Mouse (Mus musculus) limb, embryonic 11.5 days (tissue): ENCODE data around the gene Trpv3. TPM values are rescaled to one million over a fixed set of nuclear protein-coding genes. Genes with fewer than 3 reads are reported as not detected.

Experiments
- ATAC-seq: fragments of 200-750 bp; cut with Nextera tagmentation; 2 replicates; pipeline ENCODE4 v1.8.0; 2017; ENCODE audit warnings: low read depth; ENCODE audit not compliant: insufficient number of reproducible peaks, low FRiP score, low TSS enrichment
- DNase-seq: peaks from one replicate; pipeline ENCODE4 v3.0.0-alpha.2; 2015; ENCODE audit warnings: low spot score
- H3K27ac ChIP-seq: fragments of 300-500 bp; sonication (generic); replicated peaks from 2 replicates; pipeline ENCODE4 v1.5.1; 2014; ENCODE audit warnings: low read depth, mild to moderate bottlenecking, low read length
- H3K27me3 ChIP-seq: fragments of 300-500 bp; sonication (generic); 2 replicates; pipeline ENCODE4 v1.6.1; 2014; ENCODE audit warnings: mild to moderate bottlenecking, low read length, mixed read lengths; ENCODE audit not compliant: control insufficient read depth, insufficient read depth
- H3K36me3 ChIP-seq: fragments of 300-500 bp; sonication (generic); 2 replicates; pipeline ENCODE4 v1.6.1; 2014; ENCODE audit warnings: mild to moderate bottlenecking, low read length, moderate library complexity, mixed read lengths; ENCODE audit not compliant: control insufficient read depth, insufficient read depth
- H3K4me1 ChIP-seq: fragments of 300-500 bp; sonication (generic); 2 replicates; pipeline ENCODE4 v1.6.1; 2014; ENCODE audit warnings: low read length, mixed read lengths; ENCODE audit not compliant: control insufficient read depth, insufficient read depth
- H3K4me2 ChIP-seq: fragments of 300-500 bp; sonication (generic); 2 replicates; pipeline ENCODE4 v1.6.1; 2014; ENCODE audit warnings: low read depth, mild to moderate bottlenecking, moderate library complexity; ENCODE audit not compliant: severe bottlenecking
- H3K4me3 ChIP-seq: fragments of 300-500 bp; sonication (generic); 2 replicates; pipeline ENCODE4 v1.5.1; 2014; ENCODE audit warnings: low read depth, low read length
- H3K9ac ChIP-seq: fragments of 300-500 bp; sonication (generic); 2 replicates; pipeline ENCODE4 v1.6.1; 2014; ENCODE audit warnings: mild to moderate bottlenecking, low read length
- H3K9me3 ChIP-seq: fragments of 300-500 bp; sonication (generic); 2 replicates; pipeline ENCODE4 v1.6.1; 2016; ENCODE audit warnings: low read length; ENCODE audit not compliant: control insufficient read depth
- WGBS: fragments of 180-500 bp; shearing (Covaris S2); extraction: QIAGEN DNeasy Blood & Tissue Kit; methylation state at CpG from one replicate; pipeline ENCODE4 v1.1.7; 2014; 5-methylcytosine and 5-hydroxymethylcytosine counted together
- polyA plus RNA-seq: library from polyadenylated mRNA; unstranded; fragments of >200 nt; fragmentation: Nextera tagmentation; extraction: Ambion mirVana; gene quantifications from 2 replicates; pipeline ENCODE4 v1.2.1, GENCODE M21; 2014

Trpv3 gene
- polyA plus RNA-seq, 1 experiment from 2014 or later: 0.08 TPM

GRCm38 (mm10) chr11:73233992-73234391 lies 33.2 kb upstream of the Trpv3 start, which contains the start of gene Trpv1:
TSS of gene Trpv1 (plus strand) at chr11:73234292.
- H3K4me1 ChIP-seq: no peaks in the 10 kb centered on the region
- no peaks in the 10 kb centered on the region for H3K9me3 ChIP-seq
- whole genome bisulfite sequencing: 92% methylated on average over 5 of the region's 5 CpGs

DNA sequence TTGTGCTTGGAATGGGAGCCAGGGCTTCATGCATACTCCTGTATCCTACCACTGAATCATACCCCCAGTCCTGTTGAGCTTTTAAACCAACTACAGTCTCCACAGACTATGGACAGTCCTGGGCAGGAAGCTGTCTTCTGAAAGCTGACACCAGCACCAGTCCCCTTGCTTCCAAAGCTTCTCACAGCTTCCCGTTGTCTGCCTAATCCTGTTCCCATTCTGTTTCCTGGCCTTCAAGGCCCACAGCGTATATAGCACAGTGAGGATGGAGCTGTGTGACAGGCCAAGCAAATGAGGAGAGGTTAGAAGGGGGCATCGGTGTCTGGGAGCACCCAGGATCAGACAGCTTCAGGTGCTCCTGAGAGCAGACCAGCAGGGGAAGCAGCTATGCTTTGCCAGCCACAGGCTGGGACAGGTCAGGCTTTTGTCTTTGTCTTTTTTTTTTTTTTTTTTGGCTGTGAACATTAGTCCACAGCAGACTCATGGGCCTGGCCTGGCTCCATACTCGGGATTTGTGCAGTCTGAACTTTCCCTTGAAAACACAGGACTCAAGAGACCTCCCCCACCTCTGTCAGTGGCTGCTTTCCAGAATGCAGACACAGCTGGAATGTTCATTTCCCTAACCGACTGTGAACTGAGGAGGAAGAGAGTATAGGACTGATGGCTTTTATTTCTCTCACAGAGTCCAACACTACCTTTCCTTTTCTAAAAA lies 31.0 kb upstream of the Trpv3 start:
- Histone ChIP-seq H3K36me3 (no peaks in the 10 kb centered on the region; the same call in 1 of the 2 replicates), H3K27ac (no peak overlapping the region), H3K9me3 (no peaks in the 10 kb centered on the region), H3K4me3 (no peak overlapping the region), H3K27me3 (no peaks in the 10 kb centered on the region), H3K9ac (no peak overlapping the region), H3K4me1 (no peaks in the 10 kb centered on the region), H3K4me2 (no peak overlapping the region)
- DNase-seq: no peak
- no peak for ATAC-seq
- WGBS: 48% methylated on average over 5 of the region's 5 CpGs

More at GRCm38 (mm10) chr11:73233992-73234391, 33.2 kb upstream of the Trpv3 start, which contains the start of gene Trpv1:
- no peak within 1 kb of the TSS for H3K4me3 ChIP-seq
- H3K4me2 ChIP-seq: no peak within 1 kb of the TSS
- H3K36me3 ChIP-seq: no peaks in the 10 kb centered on the region
- H3K27ac ChIP-seq: no peak within 1 kb of the TSS
- no peak within 1 kb of the TSS for H3K9ac ChIP-seq
- H3K27me3 ChIP-seq: no peaks in the 10 kb centered on the region
- ATAC-seq: no peak
- DNase-seq: no peak

DNA sequence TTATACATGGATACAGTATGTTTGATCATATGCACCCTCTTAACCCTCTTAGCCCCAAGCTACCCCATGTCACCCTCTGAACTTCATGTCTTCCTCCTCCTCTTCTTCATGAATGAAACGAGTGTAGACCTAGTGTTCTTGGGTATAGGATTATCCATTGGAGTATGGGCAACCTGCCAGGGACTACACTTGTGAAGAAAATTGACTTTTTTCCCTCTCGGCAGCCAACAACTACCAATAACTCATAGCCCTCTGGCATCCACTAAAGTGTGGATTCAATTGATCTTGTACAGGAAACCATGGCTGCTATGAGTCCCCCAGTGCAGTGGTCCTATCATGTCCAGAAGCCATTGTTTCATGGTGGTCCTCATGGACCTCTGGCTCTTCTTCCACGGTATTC lies 30.5 kb upstream of the Trpv3 start:
- no peaks in the 10 kb centered on the region for H3K4me1 ChIP-seq

DNA sequence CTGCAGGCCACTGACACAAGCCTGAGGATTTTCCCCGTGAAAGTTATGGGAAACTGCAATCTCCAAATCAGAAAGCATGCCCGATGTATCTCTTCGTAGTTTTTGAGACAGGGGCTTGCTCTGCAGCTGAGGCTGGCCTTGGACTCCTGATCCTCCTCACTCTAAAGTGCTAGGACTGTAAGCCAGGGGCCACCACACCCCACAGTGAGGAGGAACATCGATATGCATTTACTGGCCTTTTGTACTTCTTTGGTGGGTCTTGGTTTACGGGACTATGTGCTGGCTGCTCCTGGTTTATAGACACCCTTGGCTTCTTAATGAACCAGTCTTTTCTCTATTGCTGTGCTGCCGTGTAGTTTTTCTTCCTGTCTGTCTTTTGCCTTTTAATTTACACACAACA lies 25.0 kb upstream of the Trpv3 start:
- no peak for DNase-seq
- 75% methylated on average over 6 of the region's 6 CpGs for WGBS

More for the DNA sequence above, 30.5 kb upstream of the Trpv3 start:
- no peak for DNase-seq
- H3K4me3 ChIP-seq: no peak overlapping the region
- no peak for ATAC-seq
- no peaks in the 10 kb centered on the region for H3K9me3 ChIP-seq
- H3K27ac ChIP-seq: no peak overlapping the region
- H3K9ac ChIP-seq: no peak overlapping the region
- WGBS: 72% methylated on average over 3 of the region's 3 CpGs
- H3K36me3 ChIP-seq: no peaks in the 10 kb centered on the region; the same call in 1 of the 2 replicates
- no peaks in the 10 kb centered on the region for H3K27me3 ChIP-seq
- H3K4me2 ChIP-seq: no peak overlapping the region

DNA sequence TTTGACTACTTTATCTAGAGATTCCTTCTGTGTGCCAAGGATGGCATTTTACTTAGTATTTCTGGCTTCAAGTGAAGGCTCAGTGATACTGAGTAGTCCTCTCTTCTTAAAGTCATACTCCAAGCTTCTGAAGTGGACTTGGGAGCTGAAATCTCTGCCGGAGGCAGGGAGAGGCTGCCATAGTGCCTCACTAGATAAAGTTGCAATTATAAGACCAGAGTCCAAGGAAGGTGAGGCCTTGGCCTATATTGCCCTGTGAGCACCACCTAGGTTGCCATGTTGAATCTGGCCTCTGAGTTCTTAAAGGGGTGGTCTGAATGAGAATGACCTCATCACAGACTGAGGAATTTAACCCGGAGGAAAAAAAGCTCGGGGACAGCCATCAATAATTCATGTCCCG lies 24.4 kb upstream of the Trpv3 start:
- DNase-seq: no peak
- Histone ChIP-seq H3K36me3 (no peaks in the 10 kb centered on the region; the same call in 1 of the 2 replicates), H3K4me2 (no peak overlapping the region), H3K9me3 (no peaks in the 10 kb centered on the region), H3K27ac (no peak overlapping the region), H3K27me3 (no peaks in the 10 kb centered on the region), H3K4me1 (no peaks in the 10 kb centered on the region), H3K4me3 (no peak overlapping the region), H3K9ac (no peak overlapping the region)
- 91% methylated on average over 4 of the region's 4 CpGs for WGBS
- no peak for ATAC-seq

More for the DNA sequence above, 25.0 kb upstream of the Trpv3 start:
- Histone ChIP-seq H3K27me3 (no peaks in the 10 kb centered on the region), H3K4me2 (no peak overlapping the region), H3K36me3 (no peaks in the 10 kb centered on the region; the same call in 1 of the 2 replicates), H3K27ac (no peak overlapping the region), H3K9me3 (no peaks in the 10 kb centered on the region), H3K4me1 (no peaks in the 10 kb centered on the region), H3K4me3 (no peak overlapping the region), H3K9ac (no peak overlapping the region)
- ATAC-seq: no peak

GRCm38 (mm10) chr11:73257362-73257945 lies 9.7 kb upstream of the Trpv3 start:
- H3K9ac ChIP-seq: no peak overlapping the region
- H3K4me1 ChIP-seq: no peaks in the 10 kb centered on the region
- H3K27me3 ChIP-seq: no peaks in the 10 kb centered on the region
- DNase-seq (no peak), ATAC-seq (no peak)
- H3K4me2 ChIP-seq: no peak overlapping the region
- H3K36me3 ChIP-seq: no peaks in the 10 kb centered on the region
- H3K27ac ChIP-seq: no peak overlapping the region
- H3K9me3 ChIP-seq: no peaks in the 10 kb centered on the region; the same call in 1 of the 2 replicates
- H3K4me3 ChIP-seq: no peak overlapping the region
- 84% methylated on average over 4 of the region's 4 CpGs for WGBS

DNA sequence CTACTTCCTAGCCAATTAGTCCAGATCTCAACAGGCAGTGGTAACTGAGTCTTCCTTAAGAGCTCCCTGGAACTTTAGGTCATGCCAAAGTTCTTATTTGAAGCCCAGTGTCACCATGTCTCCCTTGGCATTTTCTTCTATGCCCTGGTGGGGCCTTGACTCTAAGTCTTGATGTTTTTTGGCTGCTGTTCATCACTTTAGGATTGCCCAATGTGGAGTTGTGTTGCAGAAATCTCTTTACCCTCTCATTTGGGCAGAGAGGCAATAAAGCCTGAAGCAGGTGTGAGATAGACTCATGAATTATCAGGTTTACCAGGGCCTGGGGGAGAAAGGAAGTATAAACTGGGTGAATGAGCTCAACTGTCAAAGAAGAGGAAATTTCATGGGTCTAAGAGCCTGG lies 8.5 kb upstream of the Trpv3 start:
- DNase-seq: no peak
- ATAC-seq: no peak

DNA sequence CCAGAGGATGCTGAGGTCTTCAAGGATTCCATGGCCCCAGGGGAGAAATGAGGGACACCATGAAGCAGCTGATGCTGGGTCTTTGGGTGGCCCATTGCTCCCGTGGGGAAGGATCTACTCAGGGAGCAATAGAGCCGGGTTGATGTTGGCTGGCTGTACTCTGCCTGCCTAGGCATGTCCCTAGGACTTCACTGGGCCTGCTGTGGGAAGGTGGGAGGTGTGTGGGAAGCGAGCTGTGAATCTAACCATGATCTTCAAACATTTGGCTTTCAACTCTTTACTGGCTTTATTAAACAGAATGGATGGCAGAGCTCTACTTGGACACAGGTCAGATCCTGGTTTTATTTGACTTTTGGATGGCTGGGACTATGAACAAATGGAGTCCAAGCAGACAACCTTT lies 6.7 kb upstream of the Trpv3 start:
- no peak overlapping the region for H3K4me2 ChIP-seq
- H3K4me3 ChIP-seq: no peak overlapping the region
- ATAC-seq (no peak), DNase-seq (no peak)
- no peaks in the 10 kb centered on the region for H3K36me3 ChIP-seq
- H3K4me1 ChIP-seq: no peaks in the 10 kb centered on the region
- H3K9me3 ChIP-seq: no peaks in the 10 kb centered on the region
- no peak overlapping the region for H3K9ac ChIP-seq
- no peaks in the 10 kb centered on the region for H3K27me3 ChIP-seq
- 77% methylated on average over 3 of the region's 3 CpGs for WGBS
- no peak overlapping the region for H3K27ac ChIP-seq

More for the DNA sequence above, 8.5 kb upstream of the Trpv3 start:
- H3K4me2 ChIP-seq: no peak overlapping the region
- H3K4me1 ChIP-seq: no peaks in the 10 kb centered on the region
- no peak overlapping the region for H3K4me3 ChIP-seq
- H3K36me3 ChIP-seq: no peaks in the 10 kb centered on the region
- no peak overlapping the region for H3K27ac ChIP-seq
- no peak overlapping the region for H3K9ac ChIP-seq
- no peaks in the 10 kb centered on the region for H3K27me3 ChIP-seq
- no peaks in the 10 kb centered on the region; the same call in 1 of the 2 replicates for H3K9me3 ChIP-seq
